Mouse (Mus musculus): ENCODE measurements at regions not wholly inside any gene's neighbourhood (a gene's known extent, or its start where the extent isn't known, plus 50 kb on each side); places are given as distances from the start of the nearest gene placed in this dataset.

- H3K27me3 ChIP-seq (ENCODE audit: control insufficient read depth, insufficient read depth, low read depth, low read length): peaks cover 3% of the 10 kb centered on the region; the same call in 1 of the 2 replicates
- peak; percentile 39 for ATAC-seq
These were observed 168.7 kb downstream of the 3100002H09Rik start for GRCm38 (mm10) chr4:124441737-124442487.

GRCm38 (mm10) chr4:124435040-124435434 is 175.6 kb downstream of the 3100002H09Rik start:
- no peaks in the 10 kb centered on the region for H3K27me3 ChIP-seq (ENCODE audit: control insufficient read depth, insufficient read depth, low read depth, low read length)
- H3K36me3 ChIP-seq (ENCODE audit: control insufficient read depth, insufficient read depth, low read length): no peaks in the 10 kb centered on the region
- no peaks in the 10 kb centered on the region for H3K9me3 ChIP-seq (replicated peaks; ENCODE audit: control insufficient read depth, low read length, poor library complexity, severe bottlenecking)
- no peak overlapping the region for H3K4me3 ChIP-seq (ENCODE audit: low read depth, low read length)
- no peak for ATAC-seq
- peaks cover 9% of the 10 kb centered on the region for H3K4me1 ChIP-seq (ENCODE audit: control insufficient read depth, insufficient read depth, low read length)
- no peak overlapping the region for H3K4me2 ChIP-seq (ENCODE audit: low read length)
- no peak overlapping the region for H3K27ac ChIP-seq (ENCODE audit: low read length)
- H3K9ac ChIP-seq (ENCODE audit: low read depth, low read length): no peak overlapping the region
- 16% methylated on average over 12 of the region's 12 CpGs for WGBS

More at GRCm38 (mm10) chr4:124441737-124442487, 168.7 kb downstream of the 3100002H09Rik start:
- H3K27ac ChIP-seq (ENCODE audit: low read length): no peak overlapping the region
- no peak overlapping the region for H3K9ac ChIP-seq (ENCODE audit: low read depth, low read length)
- H3K4me1 ChIP-seq (ENCODE audit: control insufficient read depth, insufficient read depth, low read length): peaks cover 15% of the 10 kb centered on the region
- H3K9me3 ChIP-seq (replicated peaks; ENCODE audit: control insufficient read depth, low read length, poor library complexity, severe bottlenecking): no peaks in the 10 kb centered on the region
- 7% methylated on average over 15 of the region's 15 CpGs for WGBS
- no peak overlapping the region for H3K4me2 ChIP-seq (ENCODE audit: low read length)
- H3K36me3 ChIP-seq (ENCODE audit: control insufficient read depth, insufficient read depth, low read length): no peaks in the 10 kb centered on the region
- H3K4me3 ChIP-seq (ENCODE audit: low read depth, low read length): no peak overlapping the region

GRCm38 (mm10) chr4:124434059-124435039 is 176.3 kb downstream of the 3100002H09Rik start:
- Histone ChIP-seq H3K27ac (ENCODE audit: low read length) (no peak overlapping the region), H3K4me2 (ENCODE audit: low read length) (0 out of 2 replicates have a peak overlapping the region, but pooled peaks have one; percentile 15), H3K27me3 (ENCODE audit: control insufficient read depth, insufficient read depth, low read depth, low read length) (no peaks in the 10 kb centered on the region), H3K9ac (ENCODE audit: low read depth, low read length) (no peak overlapping the region), H3K4me3 (ENCODE audit: low read depth, low read length) (no peak overlapping the region), H3K4me1 (ENCODE audit: control insufficient read depth, insufficient read depth, low read length) (peaks cover 9% of the 10 kb centered on the region), H3K9me3 (replicated peaks; ENCODE audit: control insufficient read depth, low read length, poor library complexity, severe bottlenecking) (no peaks in the 10 kb centered on the region), H3K36me3 (ENCODE audit: control insufficient read depth, insufficient read depth, low read length) (no peaks in the 10 kb centered on the region)
- no peak for ATAC-seq
- 5% methylated on average over 23 of the region's 25 CpGs for WGBS

GRCm38 (mm10) chr4:124433506-124433905 is 177.1 kb downstream of the 3100002H09Rik start:
- H3K4me1 ChIP-seq (ENCODE audit: control insufficient read depth, insufficient read depth, low read length): peaks cover 9% of the 10 kb centered on the region
- ATAC-seq: no peak
- WGBS: 77% methylated on average over 9 of the region's 9 CpGs
- H3K36me3 ChIP-seq (ENCODE audit: control insufficient read depth, insufficient read depth, low read length): no peaks in the 10 kb centered on the region
- no peaks in the 10 kb centered on the region for H3K27me3 ChIP-seq (ENCODE audit: control insufficient read depth, insufficient read depth, low read depth, low read length)
- H3K27ac ChIP-seq (ENCODE audit: low read length): no peak overlapping the region
- no peaks in the 10 kb centered on the region for H3K9me3 ChIP-seq (replicated peaks; ENCODE audit: control insufficient read depth, low read length, poor library complexity, severe bottlenecking)
- H3K4me2 ChIP-seq (ENCODE audit: low read length): no peak overlapping the region
- no peak overlapping the region for H3K9ac ChIP-seq (ENCODE audit: low read depth, low read length)
- no peak overlapping the region for H3K4me3 ChIP-seq (ENCODE audit: low read depth, low read length)

- Histone ChIP-seq H3K4me2 (ENCODE audit: low read length) (no peak overlapping the region), H3K4me3 (ENCODE audit: low read depth, low read length) (no peak overlapping the region), H3K27ac (ENCODE audit: low read length) (no peak overlapping the region), H3K9me3 (replicated peaks; ENCODE audit: control insufficient read depth, low read length, poor library complexity, severe bottlenecking) (no peaks in the 10 kb centered on the region), H3K36me3 (ENCODE audit: control insufficient read depth, insufficient read depth, low read length) (no peaks in the 10 kb centered on the region), H3K4me1 (ENCODE audit: control insufficient read depth, insufficient read depth, low read length) (peaks cover 9% of the 10 kb centered on the region), H3K27me3 (ENCODE audit: control insufficient read depth, insufficient read depth, low read depth, low read length) (no peaks in the 10 kb centered on the region), H3K9ac (ENCODE audit: low read depth, low read length) (no peak overlapping the region)
- no peak for ATAC-seq
- 79% methylated on average over 16 of the region's 16 CpGs for WGBS
These were observed 179.4 kb downstream of the 3100002H09Rik start for GRCm38 (mm10) chr4:124431193-124431592.

GRCm38 (mm10) chr4:124428844-124429243 is 181.8 kb downstream of the 3100002H09Rik start:
- Histone ChIP-seq H3K9ac (ENCODE audit: low read depth, low read length) (no peak overlapping the region), H3K27ac (ENCODE audit: low read length) (no peak overlapping the region), H3K4me1 (ENCODE audit: control insufficient read depth, insufficient read depth, low read length) (no peaks in the 10 kb centered on the region), H3K36me3 (ENCODE audit: control insufficient read depth, insufficient read depth, low read length) (no peaks in the 10 kb centered on the region), H3K27me3 (ENCODE audit: control insufficient read depth, insufficient read depth, low read depth, low read length) (no peaks in the 10 kb centered on the region), H3K4me2 (ENCODE audit: low read length) (no peak overlapping the region), H3K9me3 (replicated peaks; ENCODE audit: control insufficient read depth, low read length, poor library complexity, severe bottlenecking) (no peaks in the 10 kb centered on the region), H3K4me3 (ENCODE audit: low read depth, low read length) (no peak overlapping the region)
- WGBS: 85% methylated on average over 4 of the region's 4 CpGs
- no peak for ATAC-seq

GRCm38 (mm10) chr4:124422406-124422805 is 188.2 kb downstream of the 3100002H09Rik start:
- no peak overlapping the region for H3K4me2 ChIP-seq (ENCODE audit: low read length)
- no peaks in the 10 kb centered on the region for H3K4me1 ChIP-seq (ENCODE audit: control insufficient read depth, insufficient read depth, low read length)
- H3K36me3 ChIP-seq (ENCODE audit: control insufficient read depth, insufficient read depth, low read length): no peaks in the 10 kb centered on the region
- H3K9me3 ChIP-seq (replicated peaks; ENCODE audit: control insufficient read depth, low read length, poor library complexity, severe bottlenecking): peaks cover 5% of the 10 kb centered on the region; the same call in 1 of the 2 replicates
- no peaks in the 10 kb centered on the region for H3K27me3 ChIP-seq (ENCODE audit: control insufficient read depth, insufficient read depth, low read depth, low read length)
- no peak for ATAC-seq
- no peak overlapping the region for H3K27ac ChIP-seq (ENCODE audit: low read length)
- WGBS: 86% methylated on average over 6 of the region's 6 CpGs
- H3K4me3 ChIP-seq (ENCODE audit: low read depth, low read length): no peak overlapping the region
- H3K9ac ChIP-seq (ENCODE audit: low read depth, low read length): no peak overlapping the region

GRCm38 (mm10) chr4:124418431-124418830 is 192.2 kb downstream of the 3100002H09Rik start:
- WGBS: 35% methylated on average over 8 of the region's 8 CpGs
- no peak for ATAC-seq
- peaks cover 5% of the 10 kb centered on the region; the same call in 1 of the 2 replicates for H3K9me3 ChIP-seq (replicated peaks; ENCODE audit: control insufficient read depth, low read length, poor library complexity, severe bottlenecking)
- H3K9ac ChIP-seq (ENCODE audit: low read depth, low read length): no peak overlapping the region
- H3K4me2 ChIP-seq (ENCODE audit: low read length): no peak overlapping the region
- H3K4me3 ChIP-seq (ENCODE audit: low read depth, low read length): no peak overlapping the region
- H3K27ac ChIP-seq (ENCODE audit: low read length): no peak overlapping the region
- H3K4me1 ChIP-seq (ENCODE audit: control insufficient read depth, insufficient read depth, low read length): no peaks in the 10 kb centered on the region
- H3K36me3 ChIP-seq (ENCODE audit: control insufficient read depth, insufficient read depth, low read length): no peaks in the 10 kb centered on the region
- no peaks in the 10 kb centered on the region for H3K27me3 ChIP-seq (ENCODE audit: control insufficient read depth, insufficient read depth, low read depth, low read length)

All from midbrain, embryonic 16.5 days (tissue).